Mouse (Mus musculus) spleen, postnatal 14 days (tissue): Measurements from ENCODE around the gene Dennd2a.
"Not testable (repeated sequence)": the region's sequence is repeated elsewhere in the genome, so short reads cannot be mapped to it uniquely, and the experiment has no call there.

Source experiments
- DNase-seq, 2 experiments: peaks; one replicate each; pipeline ENCODE4 v3.0.0; 2021 to 2022; ENCODE audit warnings: low spot score in 2 of 2

The Dennd2a gene

GRCm38 (mm10) chr6:39451033-39451432 lies 106.6 kb downstream of the Dennd2a start:
- DNase-seq, result no peak

- DNase-seq, result no peak
Measured at GRCm38 (mm10) chr6:39450580-39450979, 107.1 kb downstream of the Dennd2a start.

GRCm38 (mm10) chr6:39447429-39448185 lies 110.1 kb downstream of the Dennd2a start:
- DNase-seq, result no peak

GRCm38 (mm10) chr6:39445801-39446572 lies 111.7 kb downstream of the Dennd2a start:
- no peak for DNase-seq

GRCm38 (mm10) chr6:39442786-39443287 lies 114.8 kb downstream of the Dennd2a start:
- DNase-seq, result no peak

- no peak for DNase-seq
Measured at GRCm38 (mm10) chr6:39440207-39440606, 117.5 kb downstream of the Dennd2a start.

GRCm38 (mm10) chr6:39437519-39437918 lies 120.1 kb downstream of the Dennd2a start:
- DNase-seq, result not testable (repeated sequence)

GRCm38 (mm10) chr6:39435875-39436274 lies 121.8 kb downstream of the Dennd2a start:
- no peak for DNase-seq

- DNase-seq, result no peak
Measured at GRCm38 (mm10) chr6:39434886-39435492, 122.7 kb downstream of the Dennd2a start.

- DNase-seq, result no peak
Measured at GRCm38 (mm10) chr6:39434111-39434885, 123.4 kb downstream of the Dennd2a start.

GRCm38 (mm10) chr6:39433701-39434100 lies 124.0 kb downstream of the Dennd2a start:
- no peak for DNase-seq

GRCm38 (mm10) chr6:39433174-39433573 lies 124.5 kb downstream of the Dennd2a start:
- DNase-seq, result no peak

- no peak for DNase-seq
Measured at GRCm38 (mm10) chr6:39430722-39431121, 126.9 kb downstream of the Dennd2a start.

GRCm38 (mm10) chr6:39429007-39429788 lies 128.5 kb downstream of the Dennd2a start:
- peak in 1 of 2 experiments; percentile 33 for DNase-seq

GRCm38 (mm10) chr6:39427276-39428003 lies 130.2 kb downstream of the Dennd2a start:
- DNase-seq, result no peak

- DNase-seq, result no peak
Measured at GRCm38 (mm10) chr6:39426725-39427124, 130.9 kb downstream of the Dennd2a start.

- no peak for DNase-seq
Measured at GRCm38 (mm10) chr6:39425181-39425580, 132.5 kb downstream of the Dennd2a start.

GRCm38 (mm10) chr6:39423686-39424085 lies 134.0 kb downstream of the Dennd2a start:
- no peak for DNase-seq

- no peak for DNase-seq
Measured at GRCm38 (mm10) chr6:39423130-39423551, 134.5 kb downstream of the Dennd2a start.

GRCm38 (mm10) chr6:39420867-39421266 lies 136.8 kb downstream of the Dennd2a start:
- DNase-seq, result no peak
